Mouse (Mus musculus) cerebral cortex, adult 2 months (tissue): ENCODE measurements around the gene Gucy2g.

Experiments
- WGBS: fragments of 180-500 bp; shearing (Covaris S2); methylation state at CpG from one replicate; pipeline ENCODE4 v1.1.7; 2018; 5-methylcytosine and 5-hydroxymethylcytosine counted together

Gene Gucy2g

GRCm38 (mm10) chr19:55241186-55241645 lies at the start of gene Gucy2g:
TSS of gene Gucy2g (minus strand) at chr19:55241236.
- 88% methylated on average over 6 of the region's 6 CpGs for WGBS

DNA sequence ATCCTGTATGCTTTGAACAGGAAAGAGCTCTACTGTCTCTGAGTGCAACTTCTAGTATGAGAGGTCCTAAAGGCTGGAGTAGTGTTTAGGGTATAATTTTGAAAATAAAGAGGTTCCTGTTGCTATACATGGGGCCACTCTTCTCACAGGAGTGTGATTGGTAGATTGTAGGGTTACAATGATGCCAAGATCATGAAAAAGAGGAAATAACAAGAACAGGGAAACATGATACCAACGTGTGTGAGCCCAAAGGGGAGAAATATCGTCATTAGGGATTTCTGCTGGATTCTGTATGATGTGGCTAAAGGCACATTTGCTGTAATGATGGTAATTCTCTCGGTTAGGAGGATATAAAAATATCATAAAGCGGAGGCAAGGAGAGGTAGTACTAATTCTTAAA lies 45.0 kb upstream of the Gucy2g start:
- 93% methylated on average over 4 of the region's 4 CpGs for WGBS

GRCm38 (mm10) chr19:55284093-55284492 lies 43.1 kb upstream of the Gucy2g start:
- WGBS, result 91% methylated on average over 4 of the region's 4 CpGs

- 72% methylated on average over 3 of the region's 3 CpGs for WGBS
Measured at GRCm38 (mm10) chr19:55276770-55277169, 35.7 kb upstream of the Gucy2g start.

DNA sequence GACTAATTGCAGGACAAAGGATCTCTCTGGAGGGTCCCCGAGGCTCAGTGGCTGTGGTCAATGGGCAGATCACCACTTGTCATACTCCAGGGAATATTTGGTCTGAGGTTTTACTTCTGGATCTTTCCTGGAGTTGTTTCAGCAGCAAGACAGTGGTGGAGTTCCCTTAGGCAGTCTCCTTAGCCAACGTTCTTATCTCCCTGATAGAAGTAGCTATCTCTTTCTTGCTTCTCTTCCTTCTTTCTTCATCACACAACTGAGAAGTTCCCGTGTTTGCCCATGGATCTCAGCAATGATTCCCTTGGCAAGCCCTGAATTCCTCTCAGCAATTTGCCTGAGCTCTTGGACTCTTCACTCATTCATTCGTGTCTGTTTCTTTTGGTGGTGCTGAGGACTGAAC lies 35.1 kb upstream of the Gucy2g start:
- 76% methylated on average over 4 of the region's 4 CpGs for WGBS

GRCm38 (mm10) chr19:55273340-55273739 lies 32.3 kb upstream of the Gucy2g start:
- 89% methylated on average over 6 of the region's 6 CpGs for WGBS

- WGBS, result 66% methylated on average over 3 of the region's 3 CpGs
Measured at GRCm38 (mm10) chr19:55271448-55271847, 30.4 kb upstream of the Gucy2g start.

DNA sequence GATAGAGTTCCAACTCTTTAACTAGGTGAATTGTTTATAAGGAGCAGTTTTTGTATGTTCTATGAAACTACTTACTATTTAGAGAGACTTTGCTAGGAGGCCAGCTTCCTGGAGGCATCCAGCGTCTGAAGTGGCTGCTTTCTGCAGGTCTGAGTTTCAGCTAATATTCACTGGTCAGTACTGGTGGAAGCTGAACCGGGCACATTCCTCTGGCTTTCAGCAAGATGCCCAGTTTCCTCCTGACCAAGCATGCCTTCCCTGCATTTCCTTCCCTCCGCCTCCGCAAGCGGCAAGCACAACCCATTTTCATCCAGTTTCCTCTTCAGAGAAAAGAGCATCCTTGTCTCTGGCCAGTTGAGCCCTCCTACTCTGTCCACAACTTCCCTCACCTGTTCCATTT lies 28.0 kb upstream of the Gucy2g start:
- WGBS, result 83% methylated on average over 5 of the region's 5 CpGs

- WGBS, result 83% methylated on average over 3 of the region's 3 CpGs
Measured at GRCm38 (mm10) chr19:55268150-55268549, 27.1 kb upstream of the Gucy2g start.

DNA sequence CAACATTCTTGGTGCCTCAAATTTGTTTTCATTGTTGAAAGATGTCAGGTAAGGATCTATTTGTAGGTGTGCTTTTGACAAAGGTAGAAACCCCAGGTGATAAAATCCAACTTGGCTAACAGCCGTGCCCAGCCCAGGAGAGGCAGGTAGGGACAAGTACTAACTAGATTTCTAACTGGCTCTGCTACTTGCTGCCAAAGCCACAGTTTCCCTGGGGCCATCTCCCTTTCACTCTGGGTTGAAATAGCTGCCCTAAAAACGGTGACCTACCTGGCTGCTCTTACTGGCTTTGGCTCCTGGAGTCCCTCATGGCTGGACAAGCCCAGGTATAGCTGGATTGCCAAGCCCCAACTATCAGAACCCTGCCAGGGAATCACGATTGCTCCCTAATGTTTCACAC lies 25.8 kb upstream of the Gucy2g start:
- 89% methylated on average over 3 of the region's 3 CpGs for WGBS

GRCm38 (mm10) chr19:55265269-55265668 lies 24.2 kb upstream of the Gucy2g start:
- WGBS, result 81% methylated on average over 3 of the region's 3 CpGs

DNA sequence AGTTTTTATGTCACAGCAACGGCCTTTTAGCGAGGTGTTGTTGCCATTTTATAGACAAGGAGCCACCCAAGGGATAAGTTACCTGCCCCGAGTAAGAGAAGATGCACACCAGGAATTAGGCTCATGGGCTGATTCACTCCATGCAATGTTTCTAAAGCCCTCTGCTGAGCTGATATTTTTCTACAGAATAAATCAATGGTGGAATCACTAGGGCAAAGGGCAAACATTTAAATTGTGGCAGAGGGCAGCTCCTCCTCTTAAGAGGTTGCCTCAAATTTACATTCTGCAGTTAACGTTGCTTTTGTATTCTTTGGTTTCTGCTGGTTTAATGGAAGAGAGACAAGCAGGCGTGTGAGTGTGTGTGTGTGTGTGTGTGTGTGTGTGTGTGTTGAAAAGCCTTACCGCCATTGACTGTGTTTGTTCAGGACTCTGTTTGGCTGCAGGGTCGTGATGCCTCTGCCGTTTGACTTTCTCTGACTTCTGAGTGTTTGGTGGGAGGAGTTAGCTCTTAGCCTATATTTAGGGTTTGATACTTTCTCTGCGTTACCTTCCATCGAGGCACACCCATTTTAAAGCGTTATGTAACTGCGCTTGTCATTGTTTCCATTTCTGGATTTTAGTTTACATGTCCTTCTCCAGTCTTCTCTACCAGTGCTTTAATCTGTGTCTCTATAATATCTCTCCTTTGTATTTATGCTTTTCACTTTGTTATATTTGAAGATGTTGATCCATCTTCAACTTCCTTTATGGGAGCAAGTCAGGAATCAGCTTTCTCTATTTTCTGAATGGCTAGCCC lies 19.6 kb upstream of the Gucy2g start:
- WGBS, result 83% methylated on average over 12 of the region's 12 CpGs

DNA sequence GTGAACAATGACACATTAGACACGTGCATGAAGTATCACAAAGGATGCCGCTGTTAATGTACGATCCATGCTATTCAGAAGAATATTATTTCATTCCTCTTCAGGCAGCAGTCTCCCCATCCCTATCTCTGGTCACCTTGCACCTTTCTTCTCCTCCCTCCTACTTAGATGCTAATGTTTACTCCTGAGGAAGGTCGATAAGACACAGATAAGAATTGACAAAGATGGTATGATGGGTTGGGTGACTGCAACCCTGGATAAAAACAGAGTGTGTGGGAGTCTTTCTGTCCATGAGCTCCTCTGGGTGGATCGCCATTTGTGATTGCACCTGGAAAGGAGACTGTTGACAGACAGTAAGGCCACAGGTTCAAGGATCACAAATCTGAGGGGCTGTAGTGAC lies 17.5 kb upstream of the Gucy2g start:
- 91% methylated on average over 5 of the region's 5 CpGs for WGBS

GRCm38 (mm10) chr19:55257656-55258375 lies 16.8 kb upstream of the Gucy2g start:
- 83% methylated on average over 5 of the region's 5 CpGs for WGBS

DNA sequence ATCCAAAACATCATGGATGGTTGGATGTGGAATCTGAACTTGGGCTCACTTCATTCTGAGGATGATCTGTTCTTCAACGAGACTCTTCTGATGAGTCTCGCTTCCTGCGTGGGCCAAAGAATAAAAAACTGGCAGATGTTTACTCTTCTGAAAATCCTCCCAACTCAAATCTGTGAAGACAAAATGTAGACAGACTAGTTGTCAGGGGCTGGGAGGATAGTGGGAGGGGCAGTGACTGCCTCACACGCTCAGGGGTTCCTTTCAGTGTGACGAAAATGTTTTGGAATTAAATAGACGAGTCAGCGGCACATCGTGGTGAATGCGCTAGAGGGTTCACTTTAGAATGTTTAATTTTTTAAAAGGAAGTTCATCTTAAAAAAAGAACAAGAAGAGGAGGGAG lies 15.1 kb upstream of the Gucy2g start:
- WGBS, result 46% methylated on average over 9 of the region's 9 CpGs

DNA sequence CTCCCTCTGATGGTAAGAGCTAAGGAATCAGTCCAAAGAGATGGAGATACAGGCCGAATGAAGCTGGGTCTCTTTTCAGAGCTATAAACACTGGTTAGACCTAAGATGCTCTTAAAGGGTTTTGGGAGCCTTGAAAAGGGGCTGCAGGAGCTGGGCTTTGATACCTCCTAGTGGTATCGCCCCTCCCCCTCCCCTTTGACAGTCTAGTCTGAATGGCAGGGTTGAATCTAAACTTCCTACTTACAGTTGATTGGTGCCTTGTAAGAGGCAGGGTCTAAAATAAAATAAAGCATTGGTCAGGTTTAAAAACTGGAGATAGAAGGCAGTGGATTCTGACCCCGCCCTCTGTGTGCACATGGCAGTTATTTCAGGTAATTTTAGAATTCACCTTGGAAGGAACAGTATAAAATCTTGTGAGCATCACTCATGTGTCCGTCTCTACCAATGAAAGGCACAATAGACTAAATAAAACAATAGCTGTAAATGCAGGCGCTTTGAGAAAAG lies 13.5 kb upstream of the Gucy2g start:
- WGBS, result 15% methylated on average over 5 of the region's 5 CpGs

DNA sequence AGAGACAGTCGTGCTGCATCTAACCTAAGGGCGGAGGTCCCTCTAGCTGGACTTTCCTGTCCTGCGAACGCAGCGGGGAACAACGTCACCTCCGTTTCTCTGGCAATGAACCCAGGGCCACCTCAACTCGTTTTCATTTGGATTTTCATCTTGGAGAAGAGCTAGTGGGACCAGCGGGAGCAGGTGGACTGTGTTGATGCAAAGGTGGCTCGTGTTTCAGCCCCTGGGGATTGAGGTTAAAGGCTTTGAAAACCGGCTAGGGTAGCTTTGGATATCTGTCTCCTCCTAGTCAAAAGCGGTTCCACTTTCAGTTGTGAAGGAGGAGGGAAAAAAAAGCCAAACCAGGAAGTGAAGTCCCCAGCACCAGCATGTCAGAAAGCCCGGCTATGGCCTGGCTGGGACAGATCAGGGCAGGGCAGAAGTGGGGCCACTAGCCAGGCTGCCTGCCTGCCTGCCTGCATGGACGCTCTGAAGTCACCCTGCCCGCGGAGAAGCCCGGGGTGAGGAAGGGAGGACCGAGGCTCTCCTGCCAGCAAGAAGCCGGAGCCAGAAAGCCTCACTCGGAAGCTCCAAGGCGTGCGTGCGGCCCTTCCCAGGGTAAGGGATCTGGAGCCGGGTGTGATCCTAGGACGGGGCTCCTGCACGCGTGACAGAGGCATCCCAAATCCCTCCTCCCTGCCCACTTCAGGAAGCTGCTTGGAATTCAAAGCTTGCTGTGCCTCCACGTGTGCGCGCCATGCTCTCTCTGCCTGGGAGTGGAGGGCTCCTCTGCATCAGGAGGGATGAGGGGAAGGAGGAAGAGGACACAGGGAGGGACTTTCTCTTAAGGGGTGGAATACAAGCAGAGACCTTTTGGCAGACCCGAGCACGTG lies 12.8 kb upstream of the Gucy2g start:
- under 1% methylated on average over 32 of the region's 32 CpGs for WGBS

DNA sequence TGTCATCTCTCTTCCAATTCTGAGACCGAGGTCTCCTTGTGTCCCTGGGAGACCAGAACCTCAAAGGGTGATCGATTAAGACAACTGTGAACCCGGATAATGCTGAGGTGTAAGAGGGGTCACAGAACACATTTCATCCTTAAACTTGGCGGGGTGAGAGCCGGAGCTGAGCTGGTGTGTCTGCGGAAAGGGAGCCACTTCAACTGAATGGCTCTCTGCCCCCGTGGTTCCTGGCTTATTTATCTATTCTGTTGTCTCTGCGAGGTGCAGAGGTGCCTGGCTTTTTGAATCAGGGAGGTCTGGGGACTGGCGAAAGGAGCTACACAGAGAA lies 12.2 kb upstream of the Gucy2g start:
- 5% methylated on average over 9 of the region's 9 CpGs for WGBS

DNA sequence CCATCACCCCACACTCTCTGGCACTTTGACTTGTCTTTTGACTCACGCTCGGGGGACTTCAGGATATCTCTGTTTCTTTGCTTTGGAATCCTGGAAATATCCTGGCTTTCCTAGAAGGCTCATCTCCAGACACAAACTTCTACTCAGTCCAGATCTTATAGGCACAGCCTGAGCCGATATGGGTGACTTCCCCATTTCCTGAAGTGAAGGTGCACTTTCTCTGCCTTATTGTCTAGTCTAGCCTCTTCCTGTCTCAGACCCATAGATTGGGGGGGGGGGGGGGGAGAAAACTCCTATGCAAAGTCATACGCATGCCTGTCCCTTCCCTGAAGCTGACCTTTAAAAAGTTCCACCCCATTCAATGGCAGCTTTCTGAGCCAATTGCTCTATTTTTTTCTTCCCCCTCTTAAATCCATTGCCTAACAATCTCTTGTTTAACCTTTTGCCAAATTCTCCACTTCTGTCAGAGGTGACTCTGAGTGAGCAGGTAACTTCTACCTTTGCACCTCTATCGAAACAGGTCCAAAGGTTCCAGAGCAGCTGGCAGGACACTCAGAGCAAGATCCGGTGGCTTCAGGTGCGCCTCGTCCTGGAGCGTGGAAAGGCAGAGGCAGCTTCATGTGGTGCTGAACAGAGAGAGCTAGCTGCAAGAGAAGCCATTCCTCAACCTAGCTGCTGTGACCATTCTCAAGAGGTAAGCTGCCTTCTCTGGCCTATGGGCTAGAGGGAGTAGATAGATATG lies 10.5 kb upstream of the Gucy2g start, which contains the start of gene Acsl5:
Gene Acsl5, plus strand, starts transcription at position 556 of the 742 bp plus-strand sequence.
- WGBS, result 97% methylated on average over 9 of the region's 9 CpGs

DNA sequence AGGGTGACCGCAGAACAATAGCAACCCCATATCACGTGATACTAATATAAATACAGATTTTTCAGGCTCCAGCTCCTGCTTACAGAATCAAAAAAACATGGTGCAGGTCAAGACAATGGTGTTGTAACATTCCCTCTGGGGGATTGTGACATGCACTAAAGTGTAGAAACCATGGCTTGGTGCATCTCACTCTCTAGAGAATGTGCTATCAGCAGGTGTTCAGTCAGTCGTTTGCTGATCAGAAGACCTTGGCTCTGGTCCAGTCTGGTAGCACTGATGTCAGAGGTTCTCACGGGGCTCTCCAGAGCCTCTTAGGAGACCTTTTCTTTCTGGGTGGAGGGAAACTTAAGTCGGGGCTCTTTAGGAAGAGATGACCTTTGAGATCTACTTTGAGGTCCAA lies 9.4 kb upstream of the Gucy2g start:
- 75% methylated on average over 5 of the region's 5 CpGs for WGBS

DNA sequence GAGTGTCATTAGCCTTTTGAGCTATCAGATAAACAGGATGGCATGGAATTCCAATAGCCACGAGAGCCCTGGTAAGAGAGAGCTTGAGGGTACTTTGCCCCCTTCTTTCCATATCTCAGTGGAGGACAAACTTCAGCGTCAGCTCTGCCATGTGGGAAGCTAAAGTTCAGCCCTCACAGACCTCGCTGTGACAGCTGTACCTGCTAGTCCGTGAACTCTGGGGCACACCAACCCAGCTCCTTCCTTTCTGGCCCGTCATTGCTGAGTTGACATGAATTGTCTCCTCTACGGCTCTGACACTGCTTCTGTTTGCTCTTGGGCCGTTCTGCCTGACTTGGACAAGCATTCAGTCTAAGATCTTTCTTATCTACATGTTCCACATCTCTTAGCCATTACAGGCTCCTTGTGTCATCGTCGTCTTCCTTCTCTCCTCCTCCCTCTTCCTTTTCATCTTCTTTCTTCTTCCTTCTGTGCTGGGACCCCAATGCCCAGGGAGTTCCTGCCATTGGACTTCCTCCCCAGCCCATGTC lies 7.0 kb upstream of the Gucy2g start:
- 88% methylated on average over 9 of the region's 9 CpGs for WGBS
